In the genomic region with DNA sequence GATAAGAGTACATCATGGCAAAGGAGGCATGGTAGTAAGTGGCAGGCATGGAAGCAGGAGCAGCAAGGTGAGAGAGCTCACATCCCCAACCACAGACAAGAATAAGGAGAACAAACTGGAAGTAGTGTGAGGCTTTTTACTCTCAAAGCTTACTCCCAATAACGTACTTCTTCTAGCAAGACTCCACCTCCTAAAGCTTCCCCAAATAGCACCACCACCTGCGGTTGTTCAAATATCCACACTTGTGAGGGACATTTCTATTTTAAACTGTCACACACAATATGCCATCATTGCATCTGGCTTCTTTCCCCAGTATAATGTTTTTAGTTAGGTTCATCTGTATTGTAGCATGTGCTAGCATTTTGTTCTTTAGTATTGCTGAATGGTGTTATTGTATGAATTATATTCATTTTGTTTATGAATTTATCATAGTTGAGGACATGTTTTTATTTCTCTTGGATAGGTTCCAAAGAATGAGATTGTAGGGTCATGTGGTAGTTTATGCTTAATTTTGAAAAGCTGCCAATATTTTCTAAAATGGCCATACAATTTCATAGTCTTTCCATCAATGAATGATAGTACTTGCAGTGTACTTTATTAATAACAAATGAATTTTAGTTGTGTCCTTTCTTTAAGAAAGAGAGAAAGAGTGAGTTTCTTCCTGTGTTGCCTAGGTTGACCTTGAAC, we compare ENCODE assay signal across 20 mouse cellular contexts. TPM values are rescaled to one million over a fixed set of nuclear protein-coding genes. Genes with fewer than 3 reads are reported as not detected.
DNase-seq lines count a peak whose midpoint lies in the region; ATAC-seq and TF ChIP-seq lines count a peak whose summit lies in the region.
"Had no signal": no experiment of that assay in that cellular context is flagged by ENCODE, and none has a peak within 500 bp of the region (broad histone marks: within the 10 kb centered on the region; RNA-seq: fewer than 3 reads in every experiment).

No protein-coding gene starts in this region.

- peak overlapping the region; percentile 8; the same call in 1 of the 2 replicates for H3K27ac ChIP-seq in heart, adult 2 months
- H3K27ac ChIP-seq in lung, embryonic 14.5 days (ENCODE audit: low read depth), result peak overlapping the region; percentile 21; the same call in 1 of the 2 replicates
- no peak overlapping the region for H3K27ac ChIP-seq in midbrain, embryonic 11.5 days (ENCODE audit: low read depth, low read length)
- H3K27ac ChIP-seq: hindbrain, embryonic 14.5 days; kidney, postnatal 0 days; limb, embryonic 13.5 days; liver, embryonic 14.5 days; midbrain, embryonic 12.5 days; stomach, postnatal 0 days had no signal

- DNase-seq in heart, adult 2 months, result no peak
- DNase-seq in heart, adult 9 months (ENCODE audit: low spot score in 2 of 2), result no peak
- DNase-seq in lung, embryonic 14.5 days, result peak; percentile 69
- DNase-seq in lung, postnatal 36 days, result no peak
- DNase-seq in NIH3T3 (ENCODE audit: low read depth), result peak; percentile 46
- DNase-seq in gastrocnemius, postnatal 36 days, result no peak
- DNase-seq in midbrain, embryonic 11.5 days (ENCODE audit: low spot score, missing footprints), result no peak
- DNase-seq: cerebellum, adult 11-12 months; forebrain, postnatal 0 days; gastrocnemius, postnatal 14 days; lung, postnatal 10 days; thymus, postnatal 25 days had no signal

- 12% methylated on average over 2 of the region's 2 CpGs for WGBS in heart, adult 2 months
- 35% methylated on average over 2 of the region's 2 CpGs for WGBS in lung, embryonic 14.5 days
- 97% methylated on average over 2 of the region's 2 CpGs for WGBS in midbrain, embryonic 11.5 days

- H3K4me3 ChIP-seq in heart, adult 2 months, result no peak overlapping the region
- no peak overlapping the region for H3K4me3 ChIP-seq in lung, embryonic 14.5 days (ENCODE audit: low read depth, low read length)
- no peak overlapping the region for H3K4me3 ChIP-seq in myocyte
- no peak overlapping the region for H3K4me3 ChIP-seq in midbrain, embryonic 11.5 days (ENCODE audit: low read depth, low read length)
- H3K4me3 ChIP-seq: limb, embryonic 13.5 days; midbrain, embryonic 12.5 days had no signal

- TF ChIP-seq EP300 in heart, adult 2 months (IDR thresholded peaks at IDR 0.05; ENCODE audit: insufficient read depth, low read depth, low read length), result no peak

- TF ChIP-seq CTCF in heart, adult 2 months (IDR thresholded peaks at IDR 0.05), result no peak
- no peak for TF ChIP-seq CTCF in lung, embryonic 14.5 days (IDR thresholded peaks at IDR 0.05; ENCODE audit: low read depth)

- no peak for TF ChIP-seq POLR2A in heart, adult 2 months (IDR thresholded peaks at IDR 0.05; ENCODE audit: insufficient read depth, low read depth, low read length)
- TF ChIP-seq POLR2A in myocyte (IDR thresholded peaks at IDR 0.05; ENCODE audit: insufficient read length, low read depth), result no peak

- no peak overlapping the region for H3K9ac ChIP-seq in heart, adult 2 months (ENCODE audit: low read depth, low read length)
- no peak overlapping the region for H3K9ac ChIP-seq in lung, embryonic 14.5 days
- H3K9ac ChIP-seq in midbrain, embryonic 11.5 days (ENCODE audit: low read length), result no peak overlapping the region
- H3K9ac ChIP-seq: forebrain, postnatal 0 days; hindbrain, embryonic 14.5 days; limb, embryonic 13.5 days; liver, embryonic 14.5 days; midbrain, embryonic 12.5 days had no signal

- H3ac ChIP-seq in myocyte (ENCODE audit: control insufficient read depth, insufficient read length), result no peak overlapping the region

- no peaks in the 10 kb centered on the region for H3K27me3 ChIP-seq in heart, adult 2 months (ENCODE audit: control insufficient read depth, insufficient read depth, low read length)
- no peaks in the 10 kb centered on the region for H3K27me3 ChIP-seq in lung, embryonic 14.5 days (ENCODE audit: insufficient read depth, low read length)
- H3K27me3 ChIP-seq in myocyte (ENCODE audit: control insufficient read depth, insufficient read depth, insufficient read length), result no peaks in the 10 kb centered on the region
- no peaks in the 10 kb centered on the region for H3K27me3 ChIP-seq in midbrain, embryonic 11.5 days (ENCODE audit: control insufficient read depth, insufficient read depth, low read length)
- H3K27me3 ChIP-seq: limb, embryonic 13.5 days; midbrain, embryonic 12.5 days had no signal

- H3K4me1 ChIP-seq in heart, adult 2 months (ENCODE audit: control insufficient read depth, insufficient read depth, low read length), result peaks cover 8% of the 10 kb centered on the region
- H3K4me1 ChIP-seq in lung, embryonic 14.5 days (ENCODE audit: insufficient read depth), result peaks cover 7% of the 10 kb centered on the region
- no peaks in the 10 kb centered on the region for H3K4me1 ChIP-seq in midbrain, embryonic 11.5 days (ENCODE audit: control insufficient read depth, insufficient read depth, low read length)
- H3K4me1 ChIP-seq: midbrain, embryonic 12.5 days had no signal

- H3K9me3 ChIP-seq in lung, embryonic 14.5 days (ENCODE audit: low read depth, low read length), result no peaks in the 10 kb centered on the region
- no peaks in the 10 kb centered on the region for H3K9me3 ChIP-seq in midbrain, embryonic 11.5 days (ENCODE audit: control insufficient read depth, low read length)
- H3K9me3 ChIP-seq: limb, embryonic 13.5 days; midbrain, embryonic 12.5 days had no signal

- peak; percentile 47 for ATAC-seq in lung, embryonic 14.5 days (ENCODE audit: insufficient read depth)
- no peak for ATAC-seq in midbrain, embryonic 11.5 days (ENCODE audit: low FRiP score)
- ATAC-seq: forebrain, postnatal 0 days; intestine, postnatal 0 days had no signal

- H3K4me2 ChIP-seq in lung, embryonic 14.5 days, result no peak overlapping the region
- H3K4me2 ChIP-seq in myocyte (ENCODE audit: low read depth), result peak overlapping the region; percentile 24
- no peak overlapping the region for H3K4me2 ChIP-seq in midbrain, embryonic 11.5 days
- H3K4me2 ChIP-seq: hindbrain, embryonic 14.5 days; limb, embryonic 13.5 days; midbrain, embryonic 12.5 days had no signal

- H3K79me2 ChIP-seq in heart, adult 2 months (replicated peaks; ENCODE audit: control insufficient read depth, insufficient read depth, low read length), result peaks cover 2% of the 10 kb centered on the region
- H3K79me2 ChIP-seq in myocyte (ENCODE audit: control insufficient read depth, insufficient read depth), result peaks cover 100% of the 10 kb centered on the region

- H3K36me3 ChIP-seq in heart, adult 2 months (ENCODE audit: control insufficient read depth, insufficient read depth, low read length), result peaks cover 12% of the 10 kb centered on the region
- no peaks in the 10 kb centered on the region for H3K36me3 ChIP-seq in lung, embryonic 14.5 days (ENCODE audit: insufficient read depth)
- H3K36me3 ChIP-seq in myocyte (ENCODE audit: control insufficient read depth, insufficient read depth), result no peaks in the 10 kb centered on the region
- no peaks in the 10 kb centered on the region for H3K36me3 ChIP-seq in midbrain, embryonic 11.5 days (ENCODE audit: control insufficient read depth, insufficient read depth, low read length)
- H3K36me3 ChIP-seq: limb, embryonic 13.5 days; midbrain, embryonic 12.5 days had no signal

- intact Hi-C loops in heart, adult 2 months (cut with DNase I), result no loop called here
- intact Hi-C loops in gastrocnemius, postnatal 36 days (cut with DNase I), result no loop called here

TF ChIP-seq in myocyte, 11 proteins besides CTCF, POLR2A, EP300 and RAD21:
- TF ChIP-seq SRF (IDR thresholded peaks at IDR 0.05; ENCODE audit: control insufficient read depth, insufficient read length, low read depth) (no peak), TCF12 (IDR thresholded peaks at IDR 0.05; ENCODE audit: insufficient read depth, poor library complexity, severe bottlenecking) (no peak), REST (IDR thresholded peaks at IDR 0.05; ENCODE audit: insufficient read depth, insufficient read length) (no peak), TCF3 (IDR thresholded peaks at IDR 0.05; ENCODE audit: insufficient read length, low read depth) (no peak), USF1 (IDR thresholded peaks at IDR 0.05; ENCODE audit: low read depth) (no peak), MYOG (IDR thresholded peaks at IDR 0.05; ENCODE audit: control insufficient read depth in 1 of 3, insufficient read depth in 1 of 3, insufficient read length in 2 of 3, low read depth in 2 of 3) (no peak), MYOD1 (IDR thresholded peaks at IDR 0.05; ENCODE audit: control insufficient read depth in 1 of 3, insufficient read length in 2 of 3, low read depth in 2 of 3) (no peak), POLR2AphosphoS2 (IDR thresholded peaks at IDR 0.05; ENCODE audit: insufficient read length, low read depth) (no peak), E2F4 (IDR thresholded peaks at IDR 0.05; ENCODE audit: insufficient read depth) (no peak), CEBPB (IDR thresholded peaks at IDR 0.05; ENCODE audit: insufficient read depth, poor library complexity, severe bottlenecking) (no peak), MAX (IDR thresholded peaks at IDR 0.05; ENCODE audit: low read depth) (no peak)

RNA-seq across cellular contexts. Expression of a gene that starts 9.4 kb away (rescaled TPM):
- 10 to 100 TPM; 78.0 to 80.2 TPM for total RNA-seq in heart, adult 2 months (2021)
- 11.2 and 27.6 TPM in 2 replicates for polyA plus RNA-seq in heart, adult 2 months (2012; rRNA removed)
- polyA plus RNA-seq in lung, embryonic 14.5 days (2014; fragmentation: Nextera tagmentation; extraction: Ambion mirVana), result 22.6 and 23.2 TPM in 2 replicates
- polyA plus RNA-seq in myocyte (2012; fragmentation: generic; extraction: Trizol), result 14.4 TPM
- total RNA-seq in gastrocnemius, postnatal 36 days (2021), result 10 to 100 TPM; 75.7 to 78.2 TPM
- 14.4 and 14.9 TPM in 2 replicates for polyA plus RNA-seq in midbrain, embryonic 11.5 days (2014; fragmentation: Nextera tagmentation; extraction: Ambion mirVana)

Comparison
In these comparisons a context has a peak if more than half of its experiments do, and no peak if none do; other contexts are left out.
1. DNase-seq: peak in lung, embryonic 14.5 days (single experiment) and NIH3T3 (single experiment); none in heart, adult 2 months (0 of 2), heart, adult 9 months (0 of 2), lung, postnatal 36 days (single experiment), gastrocnemius, postnatal 36 days (0 of 2) and midbrain, embryonic 11.5 days (single experiment).